ENCODE assay signal across 16 mouse cellular contexts in genomic region chr1:51852314-51852713, GRCm38 (mm10).
A peak's percentile ranks its signal among the peaks of the same experiment; 100 is the strongest.
DNase-seq lines count a peak whose midpoint lies in the region; ATAC-seq and TF ChIP-seq lines count a peak whose summit lies in the region.
"Had no signal": no experiment of that assay in that cellular context is flagged by ENCODE, and none has a peak within 500 bp of the region (broad histone marks: within the 10 kb centered on the region; RNA-seq: fewer than 3 reads in every experiment).

No protein-coding gene starts in this region.

- no peaks in the 10 kb centered on the region for H3K36me3 ChIP-seq in lung, embryonic 15.5 days
- H3K36me3 ChIP-seq in lung, postnatal 0 days (ENCODE audit: insufficient read depth, low read length), result no peaks in the 10 kb centered on the region
- H3K36me3 ChIP-seq: neural tube, embryonic 15.5 days; stomach, embryonic 15.5 days had no signal

- no peak for TF ChIP-seq EP300 in lung, postnatal 0 days (IDR thresholded peaks at IDR 0.05)

- H3K4me2 ChIP-seq in lung, embryonic 15.5 days, result no peak overlapping the region
- no peak overlapping the region for H3K4me2 ChIP-seq in lung, postnatal 0 days (replicated peaks; ENCODE audit: low read depth, low read length)
- H3K4me2 ChIP-seq: hindbrain, embryonic 14.5 days; limb, embryonic 15.5 days; neural tube, embryonic 15.5 days; stomach, embryonic 15.5 days had no signal

- peaks cover 43% of the 10 kb centered on the region for H3K4me1 ChIP-seq in lung, embryonic 15.5 days
- H3K4me1 ChIP-seq in lung, postnatal 0 days (ENCODE audit: insufficient read depth, low read depth, low read length), result peaks cover 19% of the 10 kb centered on the region

- no peak overlapping the region for H3K9ac ChIP-seq in lung, embryonic 15.5 days
- no peak overlapping the region for H3K9ac ChIP-seq in lung, postnatal 0 days (replicated peaks; ENCODE audit: low read depth)
- H3K9ac ChIP-seq: hindbrain, embryonic 14.5 days; limb, embryonic 15.5 days; neural tube, embryonic 15.5 days; stomach, embryonic 15.5 days had no signal

- H3K27ac ChIP-seq in lung, embryonic 15.5 days, result no peak overlapping the region
- no peak overlapping the region for H3K27ac ChIP-seq in lung, postnatal 0 days (ENCODE audit: low read length)
- H3K27ac ChIP-seq: forebrain, embryonic 10.5 days; hindbrain, embryonic 14.5 days; kidney, postnatal 0 days; limb, embryonic 15.5 days; neural tube, embryonic 15.5 days; stomach, embryonic 15.5 days had no signal

- H3K9me3 ChIP-seq in lung, embryonic 15.5 days, result no peaks in the 10 kb centered on the region
- no peaks in the 10 kb centered on the region for H3K9me3 ChIP-seq in lung, postnatal 0 days (ENCODE audit: low read length)
- H3K9me3 ChIP-seq: forebrain, embryonic 10.5 days; limb, embryonic 15.5 days; neural tube, embryonic 15.5 days; stomach, embryonic 15.5 days had no signal

- no peak overlapping the region for H3K4me3 ChIP-seq in lung, embryonic 15.5 days
- H3K4me3 ChIP-seq in lung, postnatal 0 days (ENCODE audit: low read depth, low read length), result no peak overlapping the region
- H3K4me3 ChIP-seq: forebrain, embryonic 10.5 days; limb, embryonic 15.5 days; neural tube, embryonic 15.5 days; stomach, embryonic 15.5 days had no signal

- intact Hi-C loops in heart, postnatal 10 days (cut with DNase I), result no loop called here
- intact Hi-C loops in heart, postnatal 36 days (cut with DNase I), result no loop called here

- WGBS in lung, embryonic 15.5 days, result 59% methylated on average over 5 of the region's 5 CpGs
- 45% methylated on average over 5 of the region's 5 CpGs for WGBS in lung, postnatal 0 days

- peak; percentile 28; the same call in 1 of the 2 replicates for ATAC-seq in lung, embryonic 15.5 days (ENCODE audit: borderline replicate concordance, extremely low read depth, low FRiP score, low TSS enrichment)
- peak; percentile 11; the same call in 1 of the 2 replicates for ATAC-seq in lung, postnatal 0 days
- ATAC-seq in monocyte, adult 5-6 weeks (replicated peaks; ENCODE audit: insufficient number of reproducible peaks, low FRiP score, low TSS enrichment, poor library complexity, severe bottlenecking), result no peak

- DNase-seq in cerebellum, postnatal 14 days, result peak; percentile 23 to 41
- DNase-seq in cerebellum, adult 8-10 months, result no peak
- peak; percentile 42 to 54 for DNase-seq in heart, postnatal 10 days
- no peak for DNase-seq in heart, postnatal 36 days
- no peak for DNase-seq in lung, postnatal 25 days (ENCODE audit: low spot score)
- peak; percentile 49 for DNase-seq in lung, postnatal 0 days (ENCODE audit: low spot score)
- DNase-seq: cerebellum, adult 18-20 months; thymus, postnatal 4 days had no signal

- no peaks in the 10 kb centered on the region for H3K27me3 ChIP-seq in lung, embryonic 15.5 days
- H3K27me3 ChIP-seq in lung, postnatal 0 days (replicated peaks; ENCODE audit: insufficient read depth, low read length), result no peaks in the 10 kb centered on the region
- H3K27me3 ChIP-seq: limb, embryonic 15.5 days; neural tube, embryonic 15.5 days; stomach, embryonic 15.5 days had no signal

- no peak for TF ChIP-seq CTCF in lung, postnatal 0 days (IDR thresholded peaks at IDR 0.05)

Comparison
In these comparisons a context has a peak if more than half of its experiments do, and no peak if none do; other contexts are left out.
1. DNase-seq: peak in cerebellum, postnatal 14 days (2 of 2), heart, postnatal 10 days (2 of 2) and lung, postnatal 0 days (single experiment); none in cerebellum, adult 8-10 months (single experiment), heart, postnatal 36 days (0 of 2) and lung, postnatal 25 days (single experiment).